Mouse (Mus musculus) testis, adult 2 months (tissue): ENCODE data around the gene Amz2. TPM values are rescaled to one million over a fixed set of nuclear protein-coding genes. Genes with fewer than 3 reads are reported as not detected.

Source experiments
- H3K27ac ChIP-seq: fragments of 200-500 bp; 2 replicates; pipeline ENCODE4 v1.5.1; 2012; ENCODE audit warnings: low read depth, low read length; ENCODE audit not compliant: control insufficient read depth, insufficient read depth
- H3K27me3 ChIP-seq: fragments of 200-500 bp; 2 replicates; pipeline ENCODE4 v1.6.1; 2012; ENCODE audit warnings: mild to moderate bottlenecking, low read length, moderate library complexity; ENCODE audit not compliant: control insufficient read depth, insufficient read depth
- H3K36me3 ChIP-seq: fragments of 200-500 bp; 2 replicates; pipeline ENCODE4 v1.6.1; 2012; ENCODE audit warnings: mild to moderate bottlenecking, low read length; ENCODE audit not compliant: control insufficient read depth, insufficient read depth
- H3K4me1 ChIP-seq: fragments of 200-500 bp; 2 replicates; pipeline ENCODE4 v1.6.1; 2012; ENCODE audit warnings: low read length; ENCODE audit not compliant: control insufficient read depth, insufficient read depth
- H3K4me3 ChIP-seq: fragments of 200-500 bp; 2 replicates; pipeline ENCODE4 v1.5.1; 2012; ENCODE audit warnings: low read depth, mild to moderate bottlenecking, low read length, moderate library complexity, mixed read lengths; ENCODE audit not compliant: control insufficient read depth
- CTCF ChIP-seq: fragments of 200-500 bp; IDR thresholded peaks from 2 replicates; pipeline ENCODE4 v1.5.1; 2012; ENCODE audit warnings: low read depth, mild to moderate bottlenecking, inconsistent platforms, low read length, moderate library complexity; ENCODE audit not compliant: control insufficient read depth, insufficient read depth, insufficient replicate concordance
- POLR2A ChIP-seq: fragments of 200-500 bp; IDR thresholded peaks from 2 replicates; pipeline ENCODE4 v1.6.1; 2012; ENCODE audit warnings: low read depth, mild to moderate bottlenecking, inconsistent platforms, low read length, moderate library complexity; ENCODE audit not compliant: control insufficient read depth
- polyA plus RNA-seq: library from polyadenylated mRNA; depleted of rRNA; stranded (reverse); fragments of >200 nt; gene quantifications from 2 replicates; pipeline ENCODE4 v1.2.3, GENCODE M21; 2012

Gene Amz2
- polyA plus RNA-seq, 1 experiment: 458 TPM

- no peak overlapping the region for H3K27ac ChIP-seq
- H3K4me1 ChIP-seq: peaks cover 7% of the 10 kb centered on the region
- TF ChIP-seq CTCF: no peak
- TF ChIP-seq POLR2A: no peak
- H3K4me3 ChIP-seq: no peak overlapping the region
- no peaks in the 10 kb centered on the region for H3K27me3 ChIP-seq
- no peaks in the 10 kb centered on the region; the same call in 1 of the 2 replicates for H3K36me3 ChIP-seq
These were observed 14.9 kb downstream of the Amz2 start for GRCm38 (mm10) chr11:109440641-109441040.

GRCm38 (mm10) chr11:109441119-109441518 lies 15.4 kb downstream of the Amz2 start:
- H3K36me3 ChIP-seq: no peaks in the 10 kb centered on the region; the same call in 1 of the 2 replicates
- no peak overlapping the region for H3K4me3 ChIP-seq
- TF ChIP-seq CTCF: peak; percentile 38; the same call in 1 of the 2 replicates
- no peak for TF ChIP-seq POLR2A
- H3K27me3 ChIP-seq: no peaks in the 10 kb centered on the region
- H3K4me1 ChIP-seq: peaks cover 7% of the 10 kb centered on the region
- no peak overlapping the region for H3K27ac ChIP-seq

- no peaks in the 10 kb centered on the region for H3K27me3 ChIP-seq
- no peaks in the 10 kb centered on the region for H3K36me3 ChIP-seq
- TF ChIP-seq POLR2A (no peak), CTCF (no peak)
- H3K27ac ChIP-seq: no peak overlapping the region
- peaks cover 7% of the 10 kb centered on the region for H3K4me1 ChIP-seq
- no peak overlapping the region for H3K4me3 ChIP-seq
These were observed 16.5 kb downstream of the Amz2 start for GRCm38 (mm10) chr11:109442166-109442730.

GRCm38 (mm10) chr11:109443468-109444263 lies 17.9 kb downstream of the Amz2 start:
- Histone ChIP-seq H3K36me3 (no peaks in the 10 kb centered on the region), H3K4me3 (no peak overlapping the region), H3K27ac (no peak overlapping the region), H3K27me3 (no peaks in the 10 kb centered on the region), H3K4me1 (peaks cover 7% of the 10 kb centered on the region)
- TF ChIP-seq CTCF: no peak
- no peak for TF ChIP-seq POLR2A

GRCm38 (mm10) chr11:109444600-109444999 lies 18.9 kb downstream of the Amz2 start:
- no peaks in the 10 kb centered on the region for H3K27me3 ChIP-seq

GRCm38 (mm10) chr11:109445438-109446035 lies 19.8 kb downstream of the Amz2 start:
- TF ChIP-seq CTCF (0 out of 2 replicates have a peak, but pooled peaks have one; percentile 4), POLR2A (no peak)
- no peaks in the 10 kb centered on the region for H3K4me1 ChIP-seq
- no peaks in the 10 kb centered on the region for H3K36me3 ChIP-seq
- no peak overlapping the region for H3K27ac ChIP-seq
- H3K4me3 ChIP-seq: no peak overlapping the region
- H3K27me3 ChIP-seq: no peaks in the 10 kb centered on the region

More at GRCm38 (mm10) chr11:109444600-109444999, 18.9 kb downstream of the Amz2 start:
- no peak overlapping the region for H3K4me3 ChIP-seq
- no peak overlapping the region for H3K27ac ChIP-seq
- peak; percentile 26; the same call in 1 of the 2 replicates for TF ChIP-seq CTCF
- TF ChIP-seq POLR2A: no peak
- no peaks in the 10 kb centered on the region for H3K36me3 ChIP-seq
- peaks cover 6% of the 10 kb centered on the region for H3K4me1 ChIP-seq

GRCm38 (mm10) chr11:109451169-109451568 lies 25.4 kb downstream of the Amz2 start:
- no peaks in the 10 kb centered on the region for H3K27me3 ChIP-seq
- TF ChIP-seq POLR2A: no peak
- no peaks in the 10 kb centered on the region; the same call in 1 of the 2 replicates for H3K4me1 ChIP-seq
- H3K36me3 ChIP-seq: no peaks in the 10 kb centered on the region
- no peak overlapping the region for H3K27ac ChIP-seq
- H3K4me3 ChIP-seq: no peak overlapping the region
